Mouse (Mus musculus): ENCODE measurements at regions not wholly inside any gene's neighbourhood (a gene's known extent, or its start where the extent isn't known, plus 50 kb on each side); places are given as distances from the start of the nearest gene placed in this dataset.

GRCm38 (mm10) chr7:70700461-70700860 lies 333.9 kb upstream of the Nr2f2 start:
- no peaks in the 10 kb centered on the region for H3K9me3 ChIP-seq
- WGBS, result 65% methylated on average over 4 of the region's 4 CpGs
- no peaks in the 10 kb centered on the region for H3K36me3 ChIP-seq
- no peak overlapping the region for H3K27ac ChIP-seq (replicated peaks)
- H3K4me1 ChIP-seq (replicated peaks), result 0 out of 2 replicates have a peak, but pooled peaks cover 3% of the 10 kb centered on the region
- ATAC-seq (ENCODE audit: low read depth), result no peak
- no peak overlapping the region for H3K4me2 ChIP-seq
- H3K27me3 ChIP-seq, result no peaks in the 10 kb centered on the region
- H3K4me3 ChIP-seq, result no peak overlapping the region
- H3K9ac ChIP-seq, result no peak overlapping the region

GRCm38 (mm10) chr7:70699391-70699790 lies 332.9 kb upstream of the Nr2f2 start:
- Histone ChIP-seq H3K27ac (replicated peaks) (no peak overlapping the region), H3K9me3 (no peaks in the 10 kb centered on the region), H3K27me3 (no peaks in the 10 kb centered on the region), H3K9ac (no peak overlapping the region), H3K36me3 (no peaks in the 10 kb centered on the region), H3K4me1 (replicated peaks) (0 out of 2 replicates have a peak, but pooled peaks cover 3% of the 10 kb centered on the region), H3K4me2 (no peak overlapping the region), H3K4me3 (no peak overlapping the region)
- 65% methylated on average over 2 of the region's 2 CpGs for WGBS
- ATAC-seq (ENCODE audit: low read depth), result no peak

GRCm38 (mm10) chr7:70698986-70699385 lies 332.5 kb upstream of the Nr2f2 start:
- Histone ChIP-seq H3K27ac (replicated peaks) (no peak overlapping the region), H3K9me3 (no peaks in the 10 kb centered on the region), H3K9ac (no peak overlapping the region), H3K4me2 (no peak overlapping the region), H3K4me3 (no peak overlapping the region), H3K36me3 (no peaks in the 10 kb centered on the region), H3K4me1 (replicated peaks) (0 out of 2 replicates have a peak, but pooled peaks cover 3% of the 10 kb centered on the region), H3K27me3 (no peaks in the 10 kb centered on the region)
- no peak for ATAC-seq (ENCODE audit: low read depth)
- WGBS, result 78% methylated on average over 2 of the region's 2 CpGs

GRCm38 (mm10) chr7:70692160-70692559 lies 325.6 kb upstream of the Nr2f2 start:
- H3K36me3 ChIP-seq, result no peaks in the 10 kb centered on the region
- H3K9me3 ChIP-seq, result no peaks in the 10 kb centered on the region
- WGBS, result 76% methylated on average over 4 of the region's 4 CpGs
- ATAC-seq (ENCODE audit: low read depth), result no peak
- no peak overlapping the region for H3K9ac ChIP-seq
- H3K4me1 ChIP-seq (replicated peaks), result no peaks in the 10 kb centered on the region
- no peak overlapping the region for H3K27ac ChIP-seq (replicated peaks)
- H3K27me3 ChIP-seq, result no peaks in the 10 kb centered on the region
- H3K4me3 ChIP-seq, result no peak overlapping the region
- no peak overlapping the region for H3K4me2 ChIP-seq

- Histone ChIP-seq H3K36me3 (no peaks in the 10 kb centered on the region), H3K27ac (replicated peaks) (no peak overlapping the region), H3K4me2 (no peak overlapping the region), H3K4me3 (no peak overlapping the region), H3K4me1 (replicated peaks) (no peaks in the 10 kb centered on the region), H3K9me3 (no peaks in the 10 kb centered on the region), H3K27me3 (no peaks in the 10 kb centered on the region), H3K9ac (no peak overlapping the region)
- 93% methylated on average over 7 of the region's 7 CpGs for WGBS
- ATAC-seq (ENCODE audit: low read depth), result no peak
Measured at GRCm38 (mm10) chr7:70690845-70691244, 324.3 kb upstream of the Nr2f2 start.

GRCm38 (mm10) chr7:70669065-70669464 lies 302.5 kb upstream of the Nr2f2 start:
- H3K36me3 ChIP-seq, result no peaks in the 10 kb centered on the region
- H3K27me3 ChIP-seq, result no peaks in the 10 kb centered on the region
- H3K9me3 ChIP-seq, result no peaks in the 10 kb centered on the region
- no peak overlapping the region for H3K9ac ChIP-seq
- peaks cover 11% of the 10 kb centered on the region for H3K4me1 ChIP-seq (replicated peaks)
- H3K4me2 ChIP-seq, result no peak overlapping the region
- H3K4me3 ChIP-seq, result no peak overlapping the region
- no peak overlapping the region for H3K27ac ChIP-seq (replicated peaks)
- WGBS, result 17% methylated on average over 2 of the region's 2 CpGs
- no peak for ATAC-seq (ENCODE audit: low read depth)

- Histone ChIP-seq H3K9me3 (peaks cover 4% of the 10 kb centered on the region; the same call in 1 of the 2 replicates), H3K36me3 (no peaks in the 10 kb centered on the region), H3K9ac (no peak overlapping the region), H3K27me3 (no peaks in the 10 kb centered on the region), H3K4me3 (no peak overlapping the region), H3K27ac (replicated peaks) (no peak overlapping the region), H3K4me2 (no peak overlapping the region), H3K4me1 (replicated peaks) (no peaks in the 10 kb centered on the region)
- 55% methylated on average over 5 of the region's 5 CpGs for WGBS
- ATAC-seq (ENCODE audit: low read depth), result no peak
Measured at GRCm38 (mm10) chr7:70660162-70660561, 293.6 kb upstream of the Nr2f2 start.

GRCm38 (mm10) chr7:70649760-70650377 lies 283.3 kb upstream of the Nr2f2 start:
- H3K4me2 ChIP-seq, result no peak overlapping the region
- H3K4me1 ChIP-seq (replicated peaks), result no peaks in the 10 kb centered on the region
- H3K36me3 ChIP-seq, result no peaks in the 10 kb centered on the region
- no peak overlapping the region for H3K9ac ChIP-seq
- ATAC-seq (ENCODE audit: low read depth), result no peak
- H3K9me3 ChIP-seq, result no peaks in the 10 kb centered on the region
- no peak overlapping the region for H3K27ac ChIP-seq (replicated peaks)
- no peaks in the 10 kb centered on the region for H3K27me3 ChIP-seq
- no peak overlapping the region for H3K4me3 ChIP-seq
- 57% methylated on average over 8 of the region's 8 CpGs for WGBS

GRCm38 (mm10) chr7:70646801-70647200 lies 280.3 kb upstream of the Nr2f2 start:
- Histone ChIP-seq H3K27ac (replicated peaks) (no peak overlapping the region), H3K4me1 (replicated peaks) (no peaks in the 10 kb centered on the region), H3K36me3 (no peaks in the 10 kb centered on the region), H3K9me3 (no peaks in the 10 kb centered on the region), H3K4me3 (no peak overlapping the region), H3K4me2 (no peak overlapping the region), H3K9ac (no peak overlapping the region), H3K27me3 (no peaks in the 10 kb centered on the region)
- 76% methylated on average over 2 of the region's 2 CpGs for WGBS
- no peak for ATAC-seq (ENCODE audit: low read depth)

- no peak overlapping the region for H3K4me3 ChIP-seq
- H3K27me3 ChIP-seq, result no peaks in the 10 kb centered on the region
- 53% methylated on average over 9 of the region's 9 CpGs for WGBS
- H3K36me3 ChIP-seq, result no peaks in the 10 kb centered on the region
- H3K27ac ChIP-seq (replicated peaks), result no peak overlapping the region
- H3K4me2 ChIP-seq, result no peak overlapping the region
- 0 out of 2 replicates have a peak, but pooled peaks cover 4% of the 10 kb centered on the region for H3K4me1 ChIP-seq (replicated peaks)
- H3K9ac ChIP-seq, result no peak overlapping the region
- ATAC-seq (ENCODE audit: low read depth), result no peak
- H3K9me3 ChIP-seq, result no peaks in the 10 kb centered on the region
Measured at GRCm38 (mm10) chr7:70643694-70644301, 277.3 kb upstream of the Nr2f2 start.

GRCm38 (mm10) chr7:70643055-70643454 lies 276.5 kb upstream of the Nr2f2 start:
- 91% methylated on average over 1 of the region's 1 CpGs for WGBS
- Histone ChIP-seq H3K9ac (no peak overlapping the region), H3K27ac (replicated peaks) (no peak overlapping the region), H3K4me3 (no peak overlapping the region), H3K36me3 (no peaks in the 10 kb centered on the region), H3K4me1 (replicated peaks) (0 out of 2 replicates have a peak, but pooled peaks cover 4% of the 10 kb centered on the region), H3K27me3 (no peaks in the 10 kb centered on the region), H3K9me3 (no peaks in the 10 kb centered on the region), H3K4me2 (no peak overlapping the region)
- ATAC-seq (ENCODE audit: low read depth), result no peak

- 0 out of 2 replicates have a peak, but pooled peaks cover 4% of the 10 kb centered on the region for H3K4me1 ChIP-seq (replicated peaks)
- 68% methylated on average over 11 of the region's 11 CpGs for WGBS
- no peak overlapping the region for H3K27ac ChIP-seq (replicated peaks)
- no peaks in the 10 kb centered on the region for H3K27me3 ChIP-seq
- H3K36me3 ChIP-seq, result no peaks in the 10 kb centered on the region
- ATAC-seq (ENCODE audit: low read depth), result no peak
- no peak overlapping the region for H3K4me3 ChIP-seq
- no peak overlapping the region for H3K9ac ChIP-seq
- H3K9me3 ChIP-seq, result no peaks in the 10 kb centered on the region
- H3K4me2 ChIP-seq, result no peak overlapping the region
Measured at GRCm38 (mm10) chr7:70641217-70641616, 274.7 kb upstream of the Nr2f2 start.

GRCm38 (mm10) chr7:70640574-70640973 lies 274.0 kb upstream of the Nr2f2 start:
- Histone ChIP-seq H3K4me1 (replicated peaks) (0 out of 2 replicates have a peak, but pooled peaks cover 4% of the 10 kb centered on the region), H3K4me3 (no peak overlapping the region), H3K4me2 (no peak overlapping the region), H3K27ac (replicated peaks) (no peak overlapping the region), H3K9ac (no peak overlapping the region), H3K27me3 (0 out of 2 replicates have a peak, but pooled peaks cover 2% of the 10 kb centered on the region), H3K36me3 (no peaks in the 10 kb centered on the region), H3K9me3 (no peaks in the 10 kb centered on the region)
- ATAC-seq (ENCODE audit: low read depth), result no peak
- 85% methylated on average over 11 of the region's 11 CpGs for WGBS
